Mouse (Mus musculus) thymus, postnatal 0 days (tissue): ENCODE results near the gene Ppp1r15b. TPM values are rescaled to one million over a fixed set of nuclear protein-coding genes. Genes with fewer than 3 reads are reported as not detected.

Experiments
- DNase-seq: peaks from one replicate; pipeline ENCODE4 v3.0.0-alpha.2; 2015; ENCODE audit warnings: low spot score
- polyA plus RNA-seq: library from polyadenylated mRNA; unstranded; fragments of >200 nt; fragmentation: Nextera tagmentation; extraction: Ambion mirVana; gene quantifications from 2 replicates; pipeline ENCODE4 v1.2.1, GENCODE M21; 2015

The Ppp1r15b gene
- polyA plus RNA-seq, 1 experiment from 2014 or later: 32.4 TPM

GRCm38 (mm10) chr1:133121246-133121645, 9.7 kb upstream of the Ppp1r15b start:
- DNase-seq: no peak

GRCm38 (mm10) chr1:133124137-133124536, 6.8 kb upstream of the Ppp1r15b start:
- DNase-seq: no peak

- DNase-seq: no peak
Measured at GRCm38 (mm10) chr1:133125640-133126364, 5.1 kb upstream of the Ppp1r15b start.

GRCm38 (mm10) chr1:133126365-133126740, 4.6 kb upstream of the Ppp1r15b start:
- DNase-seq: no peak

- no peak for DNase-seq
Measured at GRCm38 (mm10) chr1:133127328-133127727, 3.6 kb upstream of the Ppp1r15b start.

- no peak for DNase-seq
Measured at GRCm38 (mm10) chr1:133129471-133130221, 1.3 kb upstream of the Ppp1r15b start.

- DNase-seq: no peak
Measured at GRCm38 (mm10) chr1:133131561-133131905, 590 bp downstream of the Ppp1r15b start.

- peak; percentile 29 for DNase-seq
Measured at GRCm38 (mm10) chr1:133131936-133132335, 993 bp downstream of the Ppp1r15b start.

- peak; percentile 28 for DNase-seq
Measured at GRCm38 (mm10) chr1:133132388-133133326, 1.7 kb downstream of the Ppp1r15b start.

- DNase-seq: no peak
Measured at GRCm38 (mm10) chr1:133133425-133133824, 2.5 kb downstream of the Ppp1r15b start.

- DNase-seq: no peak
Measured at GRCm38 (mm10) chr1:133134071-133134470, 3.1 kb downstream of the Ppp1r15b start.

GRCm38 (mm10) chr1:133134881-133135280, 3.9 kb downstream of the Ppp1r15b start:
- DNase-seq: no peak

GRCm38 (mm10) chr1:133135808-133136207, 4.9 kb downstream of the Ppp1r15b start:
- no peak for DNase-seq

- DNase-seq: no peak
Measured at GRCm38 (mm10) chr1:133138401-133138800, 7.5 kb downstream of the Ppp1r15b start.

- DNase-seq: peak; percentile 64
Measured at GRCm38 (mm10) chr1:133146014-133147009, 15.4 kb downstream of the Ppp1r15b start.

- no peak for DNase-seq
Measured at GRCm38 (mm10) chr1:133147324-133147723, 16.4 kb downstream of the Ppp1r15b start.

GRCm38 (mm10) chr1:133148122-133148521, 17.2 kb downstream of the Ppp1r15b start:
- no peak for DNase-seq

GRCm38 (mm10) chr1:133150556-133150955, 19.6 kb downstream of the Ppp1r15b start:
- no peak for DNase-seq

- no peak for DNase-seq
Measured at GRCm38 (mm10) chr1:133152213-133152612, 21.3 kb downstream of the Ppp1r15b start.

- DNase-seq: no peak
Measured at GRCm38 (mm10) chr1:133155270-133155669, 24.3 kb downstream of the Ppp1r15b start.
